Mouse (Mus musculus): ENCODE results near the gene Ggta1. TPM values are rescaled to one million over a fixed set of nuclear protein-coding genes. Genes with fewer than 3 reads are reported as not detected.

Gene Ggta1
- total RNA-seq, 2 experiments from 2014 or later: 3.3 to 3.8 TPM

DNA sequence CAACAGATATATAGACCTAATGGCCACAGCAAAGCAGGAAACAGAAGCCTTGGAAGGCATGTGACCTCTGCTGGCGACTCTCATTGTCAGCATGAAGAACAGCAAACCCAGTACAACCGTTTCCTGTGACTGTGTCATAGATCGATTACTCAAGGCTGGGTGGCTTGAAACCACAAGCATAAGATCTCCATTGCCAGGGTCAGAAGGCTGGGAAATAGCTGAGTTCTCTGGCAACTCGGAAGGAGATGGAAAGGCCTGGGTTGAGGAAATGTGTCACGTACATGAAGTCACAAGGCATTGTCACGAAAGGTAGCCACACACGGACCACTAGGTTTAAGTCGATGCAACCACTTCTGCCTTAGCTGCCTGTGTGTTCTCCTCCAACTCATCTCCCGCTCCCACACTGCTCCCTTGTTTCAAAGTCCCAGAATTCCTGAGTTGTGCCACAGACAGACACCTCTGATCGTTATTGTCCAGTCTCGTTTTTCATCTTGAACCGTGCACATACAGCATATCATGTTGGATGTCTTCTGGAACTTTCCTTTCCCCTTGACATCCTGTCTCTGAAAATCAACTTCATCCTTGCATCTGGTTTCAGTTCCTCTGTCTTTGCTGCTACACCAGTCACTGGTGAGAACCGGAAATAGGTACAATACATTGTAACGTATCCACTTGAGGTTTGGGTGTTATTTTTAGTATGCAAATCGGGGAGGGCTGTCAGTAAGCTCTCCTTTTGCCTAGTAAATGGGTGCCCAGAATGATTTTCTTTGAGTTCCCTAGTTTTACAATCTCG, 32.7 kb upstream of the Ggta1 start:
- intact Hi-C loops (cut with DNase I): no loop called here
- no peak for DNase-seq (ENCODE audit: low spot score in 2 of 2)

DNA sequence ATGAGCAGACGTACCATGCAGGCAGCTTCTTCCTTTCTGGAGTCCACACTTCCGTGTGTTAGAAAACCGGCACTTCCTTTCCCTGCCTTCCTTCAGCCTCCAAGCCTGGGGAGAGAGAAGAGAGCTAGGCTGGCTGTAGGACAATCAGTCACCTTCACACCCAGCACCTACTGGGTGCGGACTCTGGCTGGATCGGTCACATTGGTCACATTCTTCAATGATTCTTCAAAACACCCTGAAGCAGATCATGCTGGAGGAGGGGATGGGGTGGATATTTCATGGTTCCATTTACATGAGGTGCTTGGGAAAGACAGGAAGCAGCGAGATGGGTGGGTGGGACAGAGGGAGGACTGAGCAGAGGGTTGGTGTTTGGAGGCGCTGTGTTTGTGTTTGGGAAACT, 30.5 kb upstream of the Ggta1 start:
- DNase-seq (ENCODE audit: low spot score in 2 of 2): no peak

DNA sequence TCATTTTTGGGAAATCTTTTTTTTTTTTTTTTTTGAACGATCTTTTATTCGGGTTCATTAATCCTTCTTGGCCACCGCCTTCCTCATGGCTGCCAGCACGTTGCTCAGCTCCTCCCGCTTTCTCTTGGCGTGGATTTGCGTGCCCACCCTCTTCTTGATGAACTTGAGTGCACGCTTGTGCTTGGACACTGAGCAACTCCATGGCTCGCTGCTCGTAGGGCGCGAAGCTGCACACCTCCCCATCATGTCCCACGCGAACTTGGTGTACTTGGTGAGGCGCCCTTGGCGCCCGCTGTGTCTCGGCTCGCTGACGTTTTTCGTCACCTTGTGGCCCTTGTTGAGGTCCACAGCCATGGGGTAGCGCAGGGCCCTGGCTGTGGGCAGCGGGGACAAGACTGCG, 28.1 kb upstream of the Ggta1 start:
- DNase-seq (ENCODE audit: low spot score in 2 of 2): no peak
- intact Hi-C loops (cut with DNase I): no loop called here

More for the DNA sequence above, 30.5 kb upstream of the Ggta1 start:
- intact Hi-C loops (cut with DNase I): no loop called here

DNA sequence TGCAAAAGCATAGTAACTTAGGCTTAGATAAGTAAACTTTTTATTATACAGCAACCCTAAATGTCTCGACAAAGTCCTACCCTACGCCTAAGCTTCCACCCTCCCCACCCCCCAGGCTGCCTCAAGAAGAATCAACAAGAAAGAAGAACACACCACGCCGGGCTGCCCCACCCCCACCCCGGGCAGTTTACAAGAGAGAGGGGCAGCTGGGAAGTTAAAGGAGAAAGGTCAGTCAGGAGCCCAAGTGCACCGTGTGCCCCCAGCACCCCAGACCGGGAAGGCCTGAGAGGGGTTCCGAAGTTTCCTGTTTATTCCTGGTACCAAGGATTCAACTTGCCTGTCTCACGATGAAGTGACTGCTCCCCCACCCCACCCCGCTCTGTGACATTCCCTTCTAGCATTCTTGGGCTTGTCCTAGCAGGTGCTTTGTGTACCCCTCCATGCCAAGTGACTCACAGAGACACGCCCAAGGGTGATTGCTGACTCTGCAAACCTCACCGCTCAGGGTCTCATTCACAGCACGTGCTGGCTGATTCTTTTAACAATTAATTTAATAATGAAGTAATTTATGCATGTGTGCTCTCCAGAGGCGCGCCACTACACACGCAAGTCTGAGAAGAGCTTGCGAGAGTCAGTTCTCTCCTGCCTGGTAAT, 27.6 kb upstream of the Ggta1 start:
- DNase-seq (ENCODE audit: low spot score in 2 of 2): no peak

DNA sequence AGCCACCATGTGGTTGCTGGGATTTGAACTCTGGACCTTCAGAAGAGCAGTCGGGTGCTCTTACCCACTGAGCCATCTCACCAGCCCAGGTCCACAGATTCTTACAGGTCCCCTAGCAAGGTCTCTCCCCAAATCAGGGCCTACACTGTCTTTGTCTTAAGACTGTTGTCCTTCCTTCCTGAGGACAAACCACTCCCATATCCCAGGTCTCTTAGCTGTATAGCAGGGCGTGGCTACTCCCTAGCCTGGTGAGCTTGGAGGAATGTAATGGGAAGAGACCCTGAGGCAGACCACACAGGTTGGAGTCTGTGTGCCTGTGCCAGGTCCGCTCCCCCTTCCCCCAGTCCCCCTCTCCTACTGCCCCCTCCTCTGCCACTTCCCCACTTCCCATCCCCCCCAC, 24.7 kb upstream of the Ggta1 start:
- DNase-seq (ENCODE audit: low spot score in 2 of 2): no peak
- intact Hi-C loops (cut with DNase I): no loop called here

More for the DNA sequence above, 27.6 kb upstream of the Ggta1 start:
- intact Hi-C loops (cut with DNase I): no loop called here

DNA sequence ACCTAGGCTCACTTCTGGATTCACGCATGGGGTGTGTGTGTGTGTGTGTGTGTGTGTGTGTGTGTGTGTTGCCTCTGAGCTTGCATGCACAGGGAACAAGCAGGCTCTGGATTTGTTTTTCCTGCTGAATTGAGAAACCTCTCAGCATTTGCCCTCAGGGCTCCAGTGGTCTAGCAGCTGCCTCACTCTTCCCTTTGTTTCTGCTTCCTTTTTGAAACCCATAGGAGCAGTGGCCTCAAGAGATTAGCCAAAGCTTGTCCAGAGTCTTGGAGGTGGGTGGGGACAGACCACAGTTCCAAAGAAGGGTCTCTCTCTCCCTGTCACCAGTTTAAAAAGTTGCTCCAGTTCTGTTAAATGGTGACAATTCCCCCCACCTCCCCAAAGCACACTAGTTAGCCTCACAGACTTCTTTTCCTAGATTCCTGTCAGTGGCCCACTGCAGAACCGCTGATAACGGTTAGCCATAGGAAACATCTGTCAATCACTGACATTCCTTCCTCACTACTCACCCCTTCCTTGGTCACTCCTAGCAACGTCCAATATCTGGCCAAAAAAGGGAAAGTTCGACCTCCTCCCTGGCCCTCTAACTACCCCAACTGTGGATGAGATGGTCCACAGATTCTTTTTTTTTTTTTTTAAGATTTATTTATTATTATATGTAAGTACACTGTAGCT, 24.1 kb upstream of the Ggta1 start:
- intact Hi-C loops (cut with DNase I): no loop called here
- no peak for DNase-seq (ENCODE audit: low spot score in 2 of 2)

DNA sequence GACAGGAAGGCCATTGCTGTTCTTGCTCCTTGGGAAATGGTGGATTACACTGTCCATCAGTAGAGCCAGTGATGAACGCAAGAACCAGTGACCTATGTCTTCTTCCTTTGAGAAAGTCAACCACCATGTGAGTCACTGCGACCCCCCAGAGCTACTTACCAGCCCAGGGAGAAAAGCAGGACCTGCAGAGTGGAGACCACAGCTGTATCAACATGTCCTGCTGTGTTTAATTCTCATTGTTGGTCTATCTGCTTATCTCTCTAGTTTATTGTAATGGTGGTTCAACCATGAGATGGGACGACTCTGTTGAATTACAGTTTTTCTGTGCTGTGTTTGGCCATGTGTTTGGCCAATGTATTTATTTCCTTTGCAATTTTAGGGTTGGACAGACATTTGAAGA, 21.1 kb upstream of the Ggta1 start:
- intact Hi-C loops (cut with DNase I): no loop called here
- DNase-seq (ENCODE audit: low spot score in 2 of 2): no peak

DNA sequence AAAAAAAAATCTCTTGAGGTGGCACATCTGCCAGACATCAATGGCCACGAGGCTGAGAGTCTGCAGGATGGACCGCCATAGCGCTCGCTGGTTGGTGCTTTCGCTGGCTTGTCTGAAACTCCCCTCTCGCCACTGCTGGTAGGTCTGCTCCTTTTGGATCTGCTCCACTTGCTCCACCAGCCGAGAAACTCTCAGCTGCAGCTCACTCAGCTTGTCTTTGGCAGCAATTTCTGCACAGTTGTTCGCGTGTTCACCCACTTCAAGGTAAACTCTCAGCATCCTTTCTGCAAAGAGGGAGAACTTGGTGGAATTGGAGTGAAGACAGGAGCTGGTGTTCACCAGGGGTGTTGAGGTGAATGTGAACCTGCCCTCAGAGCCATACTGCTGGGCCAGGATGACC, 20.4 kb upstream of the Ggta1 start:
- DNase-seq (ENCODE audit: low spot score in 2 of 2): no peak
- intact Hi-C loops (cut with DNase I): no loop called here

DNA sequence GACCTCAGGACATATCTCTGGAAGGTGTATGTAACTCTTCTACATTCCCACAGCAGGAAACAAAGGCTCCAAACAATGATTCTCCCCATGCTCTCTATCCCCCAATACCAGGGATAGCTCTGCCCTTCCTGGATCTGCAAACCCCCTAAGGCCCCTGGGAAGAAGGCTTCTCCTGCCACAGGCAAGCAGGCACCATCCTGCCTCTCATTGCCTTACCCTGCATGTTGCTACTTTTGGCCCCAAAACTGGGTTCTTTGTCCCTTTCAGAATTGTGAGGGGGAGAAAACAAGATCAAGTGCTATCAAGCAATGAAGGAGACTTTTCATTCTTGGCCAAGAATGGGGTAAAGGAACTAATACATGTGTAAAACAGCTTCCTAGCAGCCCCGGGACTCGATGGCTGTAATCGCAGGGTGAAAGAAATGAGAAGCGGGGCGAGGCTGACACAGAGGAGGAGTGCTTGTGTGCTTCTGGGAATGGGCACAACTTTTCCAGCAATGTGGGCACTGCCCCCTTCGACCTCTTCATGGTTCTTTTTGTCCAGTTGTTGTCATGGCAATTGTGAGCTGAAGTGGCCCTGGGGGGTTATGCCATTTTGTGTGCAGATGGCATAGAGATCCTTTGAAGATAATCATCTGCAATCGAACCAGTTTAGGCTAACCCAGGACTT, 18.4 kb upstream of the Ggta1 start:
- intact Hi-C loops (cut with DNase I): no loop called here
- no peak for DNase-seq (ENCODE audit: low spot score in 2 of 2)

DNA sequence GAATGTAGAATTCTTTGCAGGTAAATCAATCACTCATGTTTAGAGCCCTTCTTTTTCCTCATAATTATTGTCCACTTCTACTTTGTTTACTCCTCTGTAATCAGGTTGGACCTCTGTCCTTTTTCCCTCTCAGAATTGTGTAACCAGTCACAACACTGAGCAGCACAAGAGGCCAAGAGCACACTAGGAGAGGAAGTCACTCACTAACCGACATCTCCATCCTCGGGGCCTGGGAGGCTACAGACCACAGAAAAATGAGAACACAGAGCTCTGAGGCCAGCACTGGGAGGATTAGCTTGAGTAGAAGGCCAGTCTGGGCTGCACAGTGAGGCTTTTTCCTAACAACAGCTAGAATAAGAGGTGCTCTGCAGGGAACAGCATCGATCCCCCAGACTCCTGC, 17.0 kb upstream of the Ggta1 start:
- no peak for DNase-seq (ENCODE audit: low spot score in 2 of 2)
- intact Hi-C loops (cut with DNase I): no loop called here

DNA sequence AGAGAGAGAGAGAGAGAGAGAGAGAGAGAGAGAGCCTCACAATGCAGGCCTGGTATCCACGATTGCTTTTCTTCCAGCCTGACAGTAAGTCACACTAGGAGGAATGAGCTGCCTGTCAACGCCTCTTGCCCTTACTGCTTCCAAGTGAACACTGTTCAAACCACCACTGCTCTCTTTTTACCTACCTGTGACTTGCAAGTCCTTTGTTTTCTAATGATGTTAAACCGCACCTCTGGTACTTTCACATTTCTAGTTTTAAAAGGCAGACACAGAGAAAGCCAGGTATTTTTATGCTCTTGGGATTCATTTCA, 15.7 kb upstream of the Ggta1 start:
- no peak for DNase-seq (ENCODE audit: low spot score in 2 of 2)
- intact Hi-C loops (cut with DNase I): no loop called here

DNA sequence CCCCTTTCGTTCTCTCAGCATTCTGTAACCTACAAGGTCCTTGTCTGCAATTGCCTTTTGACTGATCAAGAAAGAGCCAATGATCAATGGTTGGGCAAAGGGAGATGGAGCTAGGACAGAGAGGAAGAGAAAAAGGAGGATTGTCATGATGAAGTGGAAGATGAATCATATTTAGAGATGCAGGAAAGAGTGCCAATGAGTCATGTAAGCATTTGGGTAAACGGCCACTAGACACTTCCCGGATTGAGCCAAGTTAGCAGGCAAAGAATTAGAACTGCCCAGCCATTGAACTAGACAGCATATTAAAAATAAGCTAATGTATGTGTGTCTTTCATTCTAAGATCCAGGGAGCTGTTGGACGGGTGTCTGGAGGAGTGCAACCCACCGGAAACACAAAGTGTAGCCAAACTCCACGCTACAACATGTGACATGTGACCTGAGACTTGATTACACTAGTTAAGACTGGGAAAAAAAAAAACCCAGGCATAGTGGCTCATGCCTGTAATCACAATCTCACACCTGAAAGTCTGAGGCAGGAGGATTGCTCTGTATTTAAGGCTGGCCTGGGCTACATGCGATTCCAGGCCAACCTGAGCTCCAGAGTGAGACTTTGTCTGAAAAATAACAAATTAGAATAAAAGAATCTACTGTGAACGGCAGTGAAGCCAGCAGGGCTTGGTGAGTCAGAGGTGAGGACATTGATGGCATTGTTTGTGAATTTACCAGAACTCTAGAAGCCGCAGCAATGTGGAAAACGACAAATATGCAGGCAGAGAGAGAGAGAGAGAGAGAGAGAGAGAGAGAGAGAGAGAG, 15.2 kb upstream of the Ggta1 start:
- DNase-seq (ENCODE audit: low spot score in 2 of 2): no peak
- intact Hi-C loops (cut with DNase I): no loop called here

DNA sequence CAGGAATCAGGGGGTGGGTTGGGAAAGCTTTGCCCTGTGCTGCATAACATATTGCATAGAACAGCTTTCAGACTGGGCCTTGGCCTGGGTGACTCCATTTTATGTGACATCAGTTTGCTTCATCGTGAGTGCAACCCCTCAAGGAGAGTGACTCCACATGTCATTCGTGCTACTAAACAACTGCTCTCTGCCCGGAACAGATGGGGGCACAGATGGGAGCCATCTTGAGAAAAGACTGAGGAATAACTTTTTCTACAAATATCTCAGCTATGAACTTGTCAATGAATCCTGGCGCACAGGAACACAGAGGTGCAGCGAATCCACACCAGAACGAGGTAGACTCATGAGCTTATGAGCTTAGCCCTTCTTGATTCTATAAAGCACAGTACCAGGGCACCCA, 14.3 kb upstream of the Ggta1 start:
- intact Hi-C loops (cut with DNase I): no loop called here
- no peak for DNase-seq (ENCODE audit: low spot score in 2 of 2)

DNA sequence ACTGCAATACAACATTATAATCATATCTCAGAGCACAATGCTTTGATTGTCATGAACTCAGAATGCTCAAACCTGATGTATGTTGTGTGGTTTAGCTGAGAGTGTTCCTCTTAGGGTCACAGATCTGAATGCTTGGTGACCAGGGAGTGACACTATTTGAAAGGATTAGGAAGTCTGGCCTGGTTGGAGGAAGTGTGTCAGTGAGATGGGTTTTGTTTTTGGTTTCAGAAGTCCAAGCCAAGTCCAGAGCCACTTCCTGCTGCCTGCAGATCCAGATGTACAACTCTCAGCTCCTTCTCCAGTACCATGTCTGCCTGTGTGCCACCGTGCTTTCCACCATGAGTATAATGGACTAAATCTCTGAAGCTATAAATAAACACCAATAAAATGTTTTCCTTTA, 11.9 kb upstream of the Ggta1 start:
- no peak for DNase-seq (ENCODE audit: low spot score in 2 of 2)
- intact Hi-C loops (cut with DNase I): no loop called here

DNA sequence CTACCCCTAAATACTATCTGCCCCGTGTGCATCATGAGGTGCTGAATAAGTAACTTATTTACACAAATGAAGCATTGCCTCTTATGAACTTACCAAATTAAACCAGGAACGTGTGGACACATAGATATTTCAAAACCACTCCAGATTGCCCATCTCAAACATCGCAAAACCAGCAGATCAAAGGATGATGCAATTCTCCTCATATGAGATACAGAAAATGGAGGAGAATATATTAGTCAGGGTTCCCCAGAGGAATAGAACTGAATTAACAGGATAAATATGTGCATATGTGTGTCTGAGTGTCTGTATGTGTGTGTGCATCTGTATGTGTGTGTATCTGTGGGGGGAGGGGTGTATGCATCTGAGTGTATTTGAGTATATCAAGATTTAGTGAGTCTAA, 6.2 kb upstream of the Ggta1 start:
- intact Hi-C loops (cut with DNase I): no loop called here
- no peak for DNase-seq (ENCODE audit: low spot score in 2 of 2)

DNA sequence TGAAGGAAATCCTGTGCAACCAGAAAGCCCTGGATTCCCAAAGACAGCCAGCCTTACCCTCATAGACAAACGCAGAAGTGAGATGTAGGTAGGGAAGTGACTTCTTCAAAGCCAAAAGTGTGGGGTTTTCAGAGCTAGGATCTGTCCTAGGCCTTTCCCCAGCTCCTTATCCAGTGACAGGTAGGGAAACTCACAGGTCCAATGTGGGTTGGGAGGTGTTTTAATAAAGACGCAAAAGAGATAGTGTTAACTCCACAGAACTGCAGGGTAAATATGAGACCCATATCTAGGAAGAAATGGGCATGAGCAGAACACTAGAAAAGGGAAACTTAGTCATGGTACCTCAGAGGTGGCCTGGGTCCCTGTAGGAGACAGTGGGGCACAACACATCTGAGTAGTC, 5.2 kb upstream of the Ggta1 start:
- DNase-seq (ENCODE audit: low spot score in 2 of 2): no peak
- intact Hi-C loops (cut with DNase I): no loop called here

DNA sequence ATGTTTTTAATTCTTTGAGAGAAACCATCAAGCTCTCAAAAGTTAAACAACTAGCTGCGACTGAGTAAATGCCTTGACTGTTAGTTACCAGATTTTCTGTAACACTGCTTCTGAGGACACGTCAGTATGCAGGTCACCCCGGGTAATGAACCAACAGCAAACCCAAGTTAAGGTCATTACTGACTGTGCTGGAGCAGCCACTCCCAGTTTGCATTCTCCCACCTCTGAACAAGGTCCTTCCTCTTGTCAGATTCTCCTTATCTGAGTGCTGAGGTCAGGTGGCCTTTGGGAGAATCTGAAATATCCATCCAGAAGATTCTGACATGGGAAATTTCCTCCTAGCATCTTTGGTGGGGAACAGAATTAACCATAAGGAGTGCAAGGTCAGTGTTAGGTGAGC, 4.8 kb upstream of the Ggta1 start:
- intact Hi-C loops (cut with DNase I): no loop called here
- no peak for DNase-seq (ENCODE audit: low spot score in 2 of 2)

DNA sequence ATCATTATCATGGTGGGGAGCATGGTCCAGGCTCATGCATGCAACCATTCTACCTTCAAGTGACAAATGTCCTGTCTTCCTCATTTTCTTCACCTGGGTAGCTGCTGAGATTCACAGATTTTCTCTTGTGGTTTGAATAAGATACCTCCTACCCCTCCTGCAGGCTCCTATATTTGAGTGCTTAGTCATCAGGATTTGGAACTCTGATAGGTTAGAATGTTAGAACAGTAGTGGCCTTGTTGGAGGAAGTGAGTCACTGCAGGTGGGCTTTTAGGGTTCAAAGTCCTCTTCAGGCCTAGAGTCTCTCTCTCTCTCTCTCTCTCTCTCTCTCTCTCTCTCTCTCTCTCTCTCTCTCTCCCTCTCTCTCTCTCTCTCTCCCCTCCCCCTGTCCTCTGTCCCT, 2.6 kb upstream of the Ggta1 start:
- intact Hi-C loops (cut with DNase I): no loop called here
- DNase-seq (ENCODE audit: low spot score in 2 of 2): no peak

DNA sequence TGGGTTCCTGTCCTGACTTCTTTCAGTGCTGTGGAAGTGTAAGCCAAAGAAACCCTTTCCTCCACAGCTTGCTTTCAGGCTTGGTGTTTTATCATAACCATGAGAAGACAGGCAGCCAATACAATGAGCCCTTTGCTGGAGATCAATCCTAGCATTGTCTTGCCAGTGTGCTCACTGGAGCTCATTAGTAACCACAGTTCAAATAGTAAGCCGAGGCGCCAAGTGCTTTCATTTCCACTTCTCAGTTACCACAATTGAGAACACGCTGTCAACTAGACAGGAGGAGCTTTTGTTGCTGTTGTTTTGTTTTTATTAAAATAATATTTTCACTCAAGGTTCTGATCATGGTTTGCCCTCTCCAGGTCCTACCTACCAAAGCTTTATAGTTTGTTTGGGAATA, 1.5 kb upstream of the Ggta1 start:
- no peak for DNase-seq (ENCODE audit: low spot score in 2 of 2)
- intact Hi-C loops (cut with DNase I): loop anchor here (5.0 kb wide), 1 partner anchor 43 kb away; no protein-coding TSS in a partner anchor

DNA sequence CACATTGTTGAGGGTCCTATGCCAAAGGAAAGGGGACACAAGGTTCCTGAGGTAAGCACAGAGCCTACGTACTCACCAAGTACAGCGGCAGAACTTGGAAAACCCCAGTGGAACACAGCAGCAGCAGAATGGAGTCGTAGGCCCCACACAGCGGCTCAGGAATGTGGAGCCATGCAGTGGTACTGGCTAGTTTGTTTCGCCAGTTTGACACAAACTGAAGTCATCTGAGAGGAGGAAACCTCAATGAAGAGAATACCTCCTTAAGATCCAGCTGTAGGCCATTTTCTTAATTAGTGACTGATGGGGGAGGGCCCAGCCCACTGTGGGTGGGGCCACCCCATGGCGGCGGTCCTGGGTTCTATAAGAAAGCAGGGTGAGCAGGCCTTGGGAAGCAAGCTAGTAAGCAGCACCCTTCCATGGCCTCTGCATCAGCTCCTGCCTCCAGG, 1.1 kb upstream of the Ggta1 start:
- intact Hi-C loops (cut with DNase I): loop anchor here (5.0 kb wide), 1 partner anchor 43 kb away; no protein-coding TSS in a partner anchor
- DNase-seq (ENCODE audit: low spot score in 2 of 2): no peak

Measured in left cerebral cortex, postnatal 36 days (tissue).